Mouse (Mus musculus) forebrain, embryonic 12.5 days (tissue): ENCODE data around the gene Rapgef5. TPM values are rescaled to one million over a fixed set of nuclear protein-coding genes. Genes with fewer than 3 reads are reported as not detected.

Source experiments
- ATAC-seq: fragments of 200-750 bp; cut with Nextera tagmentation; 2 replicates; pipeline ENCODE4 v1.8.0; 2017; ENCODE audit warnings: moderate TSS enrichment; ENCODE audit not compliant: low FRiP score
- H3K27ac ChIP-seq: fragments of 300-500 bp; sonication (generic); 2 replicates; pipeline ENCODE4 v1.5.1; 2016; ENCODE audit warnings: mild to moderate bottlenecking
- H3K27me3 ChIP-seq: fragments of 300-500 bp; sonication (generic); 2 replicates; pipeline ENCODE4 v1.6.1; 2016; ENCODE audit warnings: mild to moderate bottlenecking
- H3K36me3 ChIP-seq: fragments of 300-500 bp; sonication (generic); replicated peaks from 2 replicates; pipeline ENCODE4 v1.6.1; 2016; ENCODE audit warnings: mild to moderate bottlenecking
- H3K4me1 ChIP-seq: fragments of 300-500 bp; sonication (generic); 2 replicates; pipeline ENCODE4 v1.6.1; 2016
- H3K4me2 ChIP-seq: fragments of 300-500 bp; sonication (generic); 2 replicates; pipeline ENCODE4 v1.6.1; 2016; ENCODE audit warnings: mild to moderate bottlenecking, moderate library complexity
- H3K4me3 ChIP-seq: fragments of 300-500 bp; sonication (generic); replicated peaks from 2 replicates; pipeline ENCODE4 v1.5.1; 2016; ENCODE audit warnings: mild to moderate bottlenecking
- H3K9ac ChIP-seq: fragments of 300-500 bp; sonication (generic); 2 replicates; pipeline ENCODE4 v1.6.1; 2016; ENCODE audit warnings: mild to moderate bottlenecking
- H3K9me3 ChIP-seq: fragments of 300-500 bp; sonication (generic); 2 replicates; pipeline ENCODE4 v1.6.1; 2016
- WGBS: fragments of 180-500 bp; shearing (Covaris S2); methylation state at CpG from one replicate; pipeline ENCODE4 v1.1.7; 2016; 5-methylcytosine and 5-hydroxymethylcytosine counted together
- polyA plus RNA-seq: library from polyadenylated mRNA; unstranded; fragments of >200 nt; fragmentation: Nextera tagmentation; extraction: Ambion mirVana; gene quantifications from 2 replicates; pipeline ENCODE4 v1.2.1, GENCODE M21; 2016

The Rapgef5 gene
- polyA plus RNA-seq, 1 experiment from 2014 or later = 17.0 TPM

DNA sequence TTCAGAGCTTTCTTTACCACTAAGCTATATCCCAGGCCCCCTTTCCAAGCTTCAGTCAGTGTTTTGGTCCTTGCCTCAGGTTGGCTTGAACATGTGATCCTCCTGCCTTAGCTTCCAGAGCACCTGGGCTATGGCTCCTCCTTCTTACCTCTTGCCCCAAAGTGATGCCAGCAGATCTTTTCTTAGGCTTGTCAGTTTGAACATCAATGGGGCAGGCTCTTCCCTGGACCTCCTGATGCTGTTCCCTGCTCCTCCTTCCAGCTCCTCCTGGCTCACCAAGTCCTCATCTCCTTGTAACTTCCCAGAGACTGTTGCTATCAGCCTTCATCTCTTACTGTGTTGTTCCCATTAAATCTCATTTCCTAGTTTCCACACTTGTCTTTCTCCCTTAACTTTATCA lies 169.1 kb downstream of the Rapgef5 start:
- Histone ChIP-seq H3K27me3 (peaks cover 22% of the 10 kb centered on the region), H3K9me3 (no peaks in the 10 kb centered on the region), H3K36me3 (no peaks in the 10 kb centered on the region), H3K4me3 (no peak overlapping the region), H3K27ac (no peak overlapping the region), H3K9ac (no peak overlapping the region), H3K4me1 (peaks cover 53% of the 10 kb centered on the region), H3K4me2 (no peak overlapping the region)
- no peak for ATAC-seq

DNA sequence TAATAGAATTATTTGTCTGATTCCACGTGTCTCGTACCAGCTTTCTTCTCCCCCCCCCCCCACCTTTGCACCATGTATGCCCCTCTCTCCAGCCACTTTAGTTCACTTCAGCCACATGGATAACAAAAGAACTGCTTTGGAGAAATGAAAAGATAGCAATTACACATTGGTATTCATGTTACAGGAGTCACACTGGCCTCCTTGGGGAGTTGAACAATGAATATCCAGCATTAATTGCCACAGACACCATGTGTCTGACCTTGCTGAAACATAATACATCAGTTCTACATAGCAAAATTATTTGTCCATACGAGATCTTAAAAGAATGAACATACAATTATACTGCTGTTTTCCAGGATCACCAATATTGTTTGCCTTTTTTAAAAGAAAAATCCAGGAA lies 170.5 kb downstream of the Rapgef5 start:
- no peak overlapping the region for H3K27ac ChIP-seq

DNA sequence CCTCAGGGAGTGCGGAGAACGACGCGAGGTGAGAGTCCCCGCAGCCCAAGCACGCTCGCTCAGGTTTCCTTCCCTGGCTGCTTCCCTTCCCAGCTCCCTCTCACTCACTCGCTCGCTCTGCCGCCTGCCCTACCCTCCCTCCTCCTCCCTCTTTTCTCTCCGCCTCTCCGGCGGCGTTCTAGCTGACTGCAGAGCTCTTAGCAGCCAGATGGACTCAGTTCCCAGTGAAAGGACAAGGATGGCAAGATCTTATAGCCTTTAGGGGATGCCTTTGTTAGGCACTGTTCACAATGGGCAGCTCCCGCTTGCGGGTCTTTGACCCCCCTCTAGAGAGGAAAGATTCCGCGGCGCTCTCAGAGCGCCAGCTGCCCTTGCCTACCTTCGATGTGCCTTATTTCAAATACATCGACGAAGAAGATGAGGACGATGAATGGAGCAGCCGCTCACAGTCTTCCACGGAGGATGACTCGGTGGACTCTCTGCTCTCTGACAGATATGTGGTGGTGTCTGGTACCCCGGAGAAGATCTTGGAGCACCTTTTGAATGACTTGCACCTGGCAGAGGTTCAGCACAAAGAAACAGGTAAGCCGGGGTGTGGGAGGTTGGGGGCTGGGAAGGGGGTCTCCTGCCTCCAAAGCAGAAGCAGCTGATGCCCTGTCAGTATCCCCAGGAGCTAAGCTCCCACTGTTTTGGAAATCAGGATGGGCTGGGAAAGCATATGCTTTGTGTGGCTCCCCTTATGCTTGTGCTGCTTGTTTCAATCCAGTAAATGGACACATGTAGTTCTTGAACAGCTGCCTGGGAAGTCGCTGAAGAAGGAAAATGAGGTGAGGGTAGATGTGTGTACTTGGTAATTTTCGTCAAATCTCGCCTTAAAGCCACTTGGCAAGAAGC lies 172.6 kb downstream of the Rapgef5 start:
- H3K9me3 ChIP-seq = no peaks in the 10 kb centered on the region
- H3K27ac ChIP-seq = peak overlapping the region; percentile 91
- ATAC-seq = peak; percentile 89
- peaks cover 62% of the 10 kb centered on the region for H3K4me1 ChIP-seq
- peak overlapping the region; percentile 61 for H3K4me2 ChIP-seq
- WGBS = 3% methylated on average over 32 of the region's 32 CpGs
- peak overlapping the region; percentile 45 for H3K4me3 ChIP-seq
- H3K9ac ChIP-seq = peak overlapping the region; percentile 62
- no peaks in the 10 kb centered on the region for H3K36me3 ChIP-seq
- peaks cover 17% of the 10 kb centered on the region for H3K27me3 ChIP-seq

More for the DNA sequence above, 170.5 kb downstream of the Rapgef5 start:
- H3K4me3 ChIP-seq = no peak overlapping the region
- H3K4me1 ChIP-seq = peaks cover 56% of the 10 kb centered on the region
- H3K27me3 ChIP-seq = peaks cover 22% of the 10 kb centered on the region
- H3K9ac ChIP-seq = no peak overlapping the region
- ATAC-seq = no peak
- 15% methylated on average over 3 of the region's 3 CpGs for WGBS
- no peak overlapping the region for H3K4me2 ChIP-seq
- no peaks in the 10 kb centered on the region for H3K9me3 ChIP-seq
- H3K36me3 ChIP-seq = no peaks in the 10 kb centered on the region

DNA sequence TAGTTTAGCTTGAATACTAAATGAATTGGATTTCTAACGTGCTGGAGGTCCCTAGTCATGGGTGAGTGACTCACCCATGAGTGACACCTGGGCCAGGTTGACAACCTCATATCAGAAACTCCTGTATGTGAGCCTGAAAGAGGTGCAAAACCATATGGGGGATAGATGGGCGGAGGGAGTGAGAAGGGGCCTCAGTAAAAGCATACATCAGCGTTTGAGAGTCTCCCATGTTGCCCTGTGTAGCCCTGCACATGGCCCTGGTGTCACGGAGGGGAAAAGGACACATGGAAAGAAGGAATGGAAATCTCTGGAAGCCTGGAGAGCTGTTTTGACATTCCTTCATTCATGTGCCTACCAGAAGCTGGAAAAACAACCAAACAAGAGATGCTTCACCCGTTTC lies 175.1 kb downstream of the Rapgef5 start:
- Histone ChIP-seq H3K27me3 (peaks cover 11% of the 10 kb centered on the region), H3K4me1 (peaks cover 48% of the 10 kb centered on the region), H3K9me3 (no peaks in the 10 kb centered on the region), H3K4me2 (peak overlapping the region; percentile 30; the same call in 1 of the 2 replicates), H3K27ac (no peak overlapping the region), H3K36me3 (no peaks in the 10 kb centered on the region), H3K4me3 (no peak overlapping the region), H3K9ac (no peak overlapping the region)
- no peak for ATAC-seq
- WGBS = 71% methylated on average over 5 of the region's 5 CpGs

GRCm38 (mm10) chr12:117692775-117693174 lies 176.5 kb downstream of the Rapgef5 start:
- ATAC-seq = no peak
- H3K27ac ChIP-seq = 0 out of 2 replicates have a peak overlapping the region, but pooled peaks have one; percentile 6
- WGBS = 50% methylated on average over 1 of the region's 1 CpGs
- no peak overlapping the region for H3K4me3 ChIP-seq
- peaks cover 36% of the 10 kb centered on the region for H3K4me1 ChIP-seq
- H3K9ac ChIP-seq = no peak overlapping the region
- H3K9me3 ChIP-seq = no peaks in the 10 kb centered on the region
- no peaks in the 10 kb centered on the region for H3K36me3 ChIP-seq
- peak overlapping the region; percentile 17; the same call in 1 of the 2 replicates for H3K4me2 ChIP-seq
- H3K27me3 ChIP-seq = peaks cover 6% of the 10 kb centered on the region

DNA sequence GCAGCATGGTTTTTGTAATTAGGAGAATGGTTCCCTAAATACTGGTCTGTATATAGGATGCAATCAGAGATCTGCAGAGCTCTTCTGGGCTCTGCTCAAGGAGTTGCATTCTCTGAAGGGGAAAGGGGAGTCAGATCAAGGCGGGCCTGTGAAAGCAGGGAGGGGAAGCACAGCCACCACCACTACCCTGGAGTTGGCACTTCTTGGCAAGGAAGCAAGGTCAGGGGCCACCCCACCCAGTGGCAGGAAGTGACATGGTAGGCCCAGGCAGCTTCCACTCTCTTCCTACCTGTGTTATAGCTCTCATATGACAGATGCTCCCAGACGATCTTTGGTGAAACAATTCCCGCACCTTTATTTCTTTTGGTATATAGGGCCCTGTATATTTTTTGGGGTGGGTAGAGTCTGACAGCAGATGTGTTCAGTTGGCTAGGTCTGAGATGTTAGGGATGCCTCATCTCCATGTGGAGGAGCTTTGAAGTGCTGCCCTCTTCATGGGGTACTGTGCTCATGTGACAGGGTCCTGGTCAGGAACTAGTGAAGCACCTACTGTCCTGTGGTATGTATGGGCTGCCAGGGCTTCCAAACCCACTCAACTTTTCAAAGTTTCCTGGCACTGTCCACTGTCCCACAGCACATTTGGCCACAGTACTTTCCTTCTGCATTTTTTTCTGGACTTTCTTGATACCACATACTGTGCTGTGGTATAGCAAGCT lies 183.8 kb downstream of the Rapgef5 start:
- Histone ChIP-seq H3K27ac (no peak overlapping the region), H3K27me3 (no peaks in the 10 kb centered on the region), H3K9ac (no peak overlapping the region), H3K4me3 (no peak overlapping the region), H3K9me3 (no peaks in the 10 kb centered on the region), H3K4me1 (peaks cover 5% of the 10 kb centered on the region; the same call in 1 of the 2 replicates), H3K36me3 (no peaks in the 10 kb centered on the region), H3K4me2 (no peak overlapping the region)
- no peak for ATAC-seq
- 88% methylated on average over 3 of the region's 3 CpGs for WGBS

GRCm38 (mm10) chr12:117700927-117701326 lies 184.6 kb downstream of the Rapgef5 start:
- H3K9me3 ChIP-seq = no peaks in the 10 kb centered on the region
- H3K9ac ChIP-seq = no peak overlapping the region
- H3K4me1 ChIP-seq = peaks cover 5% of the 10 kb centered on the region; the same call in 1 of the 2 replicates
- 85% methylated on average over 6 of the region's 6 CpGs for WGBS
- no peak overlapping the region for H3K4me3 ChIP-seq
- H3K4me2 ChIP-seq = no peak overlapping the region
- no peaks in the 10 kb centered on the region for H3K27me3 ChIP-seq
- H3K36me3 ChIP-seq = no peaks in the 10 kb centered on the region
- no peak for ATAC-seq
- no peak overlapping the region for H3K27ac ChIP-seq

DNA sequence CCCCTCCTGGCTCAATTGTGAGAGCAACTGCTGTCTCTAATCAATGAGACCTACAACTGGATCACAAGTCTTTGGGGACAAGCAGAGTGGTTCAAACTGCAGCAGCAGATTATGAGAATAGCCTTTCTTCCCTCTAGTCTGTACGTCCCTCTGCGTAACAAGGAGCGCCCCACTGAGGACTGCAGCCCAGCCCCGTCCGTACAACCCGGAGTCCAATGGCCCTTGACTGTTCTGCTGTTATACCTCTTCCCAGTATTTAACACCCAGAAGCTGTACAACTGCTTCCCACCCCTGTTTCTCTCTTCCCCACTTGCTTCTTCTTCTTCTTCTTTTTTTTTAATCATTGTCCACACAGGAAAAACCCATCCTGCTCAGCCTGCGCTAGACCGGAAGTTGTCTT lies 186.0 kb downstream of the Rapgef5 start:
- Histone ChIP-seq H3K9me3 (no peaks in the 10 kb centered on the region), H3K4me3 (no peak overlapping the region), H3K27me3 (no peaks in the 10 kb centered on the region), H3K27ac (no peak overlapping the region), H3K9ac (no peak overlapping the region), H3K4me1 (peaks cover 5% of the 10 kb centered on the region; the same call in 1 of the 2 replicates), H3K4me2 (no peak overlapping the region), H3K36me3 (no peaks in the 10 kb centered on the region)
- WGBS = 92% methylated on average over 8 of the region's 8 CpGs
- ATAC-seq = no peak

DNA sequence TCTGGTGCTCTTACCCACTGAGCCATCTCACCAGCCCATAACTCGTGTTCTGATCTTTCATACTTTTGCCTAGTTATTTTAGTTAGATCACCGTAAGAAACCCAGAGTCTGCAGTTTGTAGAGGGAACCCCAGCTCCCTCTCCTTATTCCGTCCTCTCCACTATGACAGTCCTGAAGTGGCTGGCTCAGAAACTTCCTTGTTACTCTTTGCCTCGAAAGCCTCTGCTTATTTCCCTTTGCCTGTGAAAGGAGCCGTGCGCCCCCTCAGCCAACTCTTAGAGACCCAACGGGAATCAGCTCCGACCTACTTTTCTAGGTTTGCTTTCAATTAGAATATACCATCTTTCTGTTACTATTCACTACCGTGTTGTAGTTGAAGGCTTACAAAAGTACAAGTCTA lies 186.6 kb downstream of the Rapgef5 start:
- no peak for ATAC-seq
- no peak overlapping the region for H3K9ac ChIP-seq
- no peaks in the 10 kb centered on the region for H3K36me3 ChIP-seq
- H3K9me3 ChIP-seq = no peaks in the 10 kb centered on the region
- H3K27me3 ChIP-seq = no peaks in the 10 kb centered on the region
- H3K4me1 ChIP-seq = peaks cover 5% of the 10 kb centered on the region; the same call in 1 of the 2 replicates
- no peak overlapping the region for H3K27ac ChIP-seq
- no peak overlapping the region for H3K4me3 ChIP-seq
- H3K4me2 ChIP-seq = no peak overlapping the region
- WGBS = 86% methylated on average over 9 of the region's 9 CpGs

DNA sequence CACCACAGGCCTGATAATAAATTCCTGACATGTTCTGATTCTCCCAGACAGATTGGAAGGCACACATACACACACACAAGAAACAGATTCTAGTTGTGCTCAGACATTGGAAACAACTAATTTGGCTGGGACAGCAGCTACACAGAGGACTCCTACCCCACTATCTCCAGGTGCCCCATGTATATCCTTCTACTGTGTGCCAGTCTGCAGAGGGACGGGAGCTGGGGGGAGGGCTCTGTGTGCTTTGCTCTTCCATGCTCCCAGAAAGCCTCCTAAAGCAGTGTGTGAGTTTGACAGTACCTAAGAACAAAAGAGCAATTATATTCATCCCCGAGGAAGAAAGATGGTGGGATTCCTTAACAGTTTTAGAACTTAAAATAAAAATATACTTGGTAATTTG lies 187.1 kb downstream of the Rapgef5 start:
- ATAC-seq = no peak
- 34% methylated on average over 2 of the region's 2 CpGs for WGBS

GRCm38 (mm10) chr12:117705308-117705707 lies 189.0 kb downstream of the Rapgef5 start:
- Histone ChIP-seq H3K9me3 (no peaks in the 10 kb centered on the region), H3K4me1 (no peaks in the 10 kb centered on the region; the same call in 1 of the 2 replicates), H3K9ac (no peak overlapping the region), H3K27ac (no peak overlapping the region), H3K4me3 (no peak overlapping the region), H3K4me2 (no peak overlapping the region), H3K27me3 (no peaks in the 10 kb centered on the region), H3K36me3 (no peaks in the 10 kb centered on the region)
- ATAC-seq = no peak
- 81% methylated on average over 3 of the region's 3 CpGs for WGBS

More for the DNA sequence above, 187.1 kb downstream of the Rapgef5 start:
- no peaks in the 10 kb centered on the region for H3K27me3 ChIP-seq
- peaks cover 5% of the 10 kb centered on the region; the same call in 1 of the 2 replicates for H3K4me1 ChIP-seq
- no peaks in the 10 kb centered on the region for H3K36me3 ChIP-seq
- H3K4me3 ChIP-seq = no peak overlapping the region
- H3K27ac ChIP-seq = no peak overlapping the region
- no peak overlapping the region for H3K9ac ChIP-seq
- no peak overlapping the region for H3K4me2 ChIP-seq
- no peaks in the 10 kb centered on the region for H3K9me3 ChIP-seq

DNA sequence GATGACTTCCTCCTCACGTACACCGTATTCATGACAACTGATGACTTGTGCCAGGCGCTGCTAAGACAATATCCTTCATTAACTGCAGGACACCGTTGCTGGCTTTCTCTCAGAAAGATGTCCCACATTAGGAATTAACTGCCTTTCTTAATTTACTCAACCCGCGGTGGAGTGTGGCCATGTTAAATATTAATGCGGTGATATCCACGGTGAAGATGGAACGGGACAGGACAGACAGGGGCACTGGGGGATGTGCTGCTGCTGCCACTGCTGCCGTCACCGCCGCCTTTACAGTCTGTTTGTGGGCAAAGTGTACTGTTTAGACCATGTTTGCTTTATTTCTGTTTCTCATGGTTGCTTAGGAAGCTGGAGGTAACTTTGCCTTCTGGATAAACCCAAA lies 193.0 kb downstream of the Rapgef5 start:
- Histone ChIP-seq H3K4me2 (no peak overlapping the region), H3K4me1 (no peaks in the 10 kb centered on the region; the same call in 1 of the 2 replicates), H3K9me3 (no peaks in the 10 kb centered on the region), H3K27ac (no peak overlapping the region), H3K4me3 (no peak overlapping the region), H3K9ac (no peak overlapping the region), H3K36me3 (no peaks in the 10 kb centered on the region), H3K27me3 (no peaks in the 10 kb centered on the region)
- ATAC-seq = no peak
- 79% methylated on average over 12 of the region's 12 CpGs for WGBS
